Mouse (Mus musculus): ENCODE measurements around the gene Abcc3.

The Abcc3 gene

DNA sequence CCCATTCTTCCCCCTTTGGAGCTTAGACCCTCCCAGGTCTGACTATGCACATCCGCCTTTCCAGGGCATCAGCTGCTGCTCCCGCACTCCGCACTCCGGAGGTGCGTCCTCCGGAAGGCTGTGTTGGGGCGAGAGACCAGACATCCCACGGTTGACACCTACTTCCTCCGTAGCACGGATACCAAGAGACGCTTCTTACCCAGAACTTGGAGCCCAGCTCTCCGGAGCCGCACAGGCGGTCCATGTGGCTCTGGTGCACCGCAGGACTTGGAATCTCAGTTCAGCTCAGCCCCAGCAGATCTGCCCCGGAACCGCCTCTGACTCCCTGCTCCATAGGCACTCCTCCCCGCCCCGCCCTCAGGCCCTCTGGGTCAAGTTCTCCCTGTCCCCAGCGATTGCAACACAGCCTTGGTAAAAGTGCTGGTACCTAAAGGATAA, at the start of gene Abcc3:
Gene Abcc3, minus strand, starts transcription at position 326 of the 438 bp plus-strand sequence.
- DNase-seq (ENCODE audit: low spot score in 2 of 2), result peak; percentile 24 to 26

DNA sequence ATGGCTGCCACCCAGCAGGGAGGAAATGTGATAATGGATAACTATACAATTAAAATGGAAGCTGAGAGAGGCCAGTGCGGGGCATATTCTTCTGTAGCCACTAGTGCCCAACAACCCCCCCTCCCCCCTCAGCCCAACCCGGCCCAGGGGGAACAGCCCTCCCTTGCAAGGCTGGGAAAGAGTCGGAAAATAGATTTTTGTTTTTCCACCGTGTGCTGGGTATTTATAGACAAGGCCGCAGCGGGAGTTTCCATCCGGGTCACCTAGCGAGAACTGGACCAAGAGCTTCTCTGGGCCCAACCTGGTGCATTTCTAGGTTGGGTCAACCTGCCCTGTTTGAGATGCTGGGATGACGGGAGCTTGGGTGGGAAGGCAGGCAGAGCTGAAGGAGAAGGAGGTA, 49.0 kb upstream of the Abcc3 start:
- DNase-seq (ENCODE audit: low spot score in 2 of 2), result no peak

DNA sequence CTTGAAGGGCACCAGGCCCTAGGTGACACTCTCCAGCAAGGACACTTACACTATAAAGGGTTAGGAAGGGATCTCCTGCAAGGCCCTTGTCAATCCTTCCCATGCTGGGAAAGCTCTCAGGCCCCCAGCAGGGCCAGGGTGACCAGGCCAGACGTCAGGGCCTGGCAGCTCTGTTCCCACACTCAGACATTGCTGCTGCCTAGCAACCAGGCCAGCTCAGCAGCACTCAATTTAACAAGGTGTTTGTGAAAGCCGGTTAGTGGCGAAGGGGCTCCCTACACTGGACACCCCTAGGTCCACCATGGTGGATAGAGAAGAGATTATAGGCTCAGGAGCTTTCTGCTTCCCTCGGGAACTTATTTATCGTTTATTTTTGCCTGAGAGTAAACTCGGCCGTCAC, 48.3 kb upstream of the Abcc3 start:
- DNase-seq (ENCODE audit: low spot score in 2 of 2), result no peak

DNA sequence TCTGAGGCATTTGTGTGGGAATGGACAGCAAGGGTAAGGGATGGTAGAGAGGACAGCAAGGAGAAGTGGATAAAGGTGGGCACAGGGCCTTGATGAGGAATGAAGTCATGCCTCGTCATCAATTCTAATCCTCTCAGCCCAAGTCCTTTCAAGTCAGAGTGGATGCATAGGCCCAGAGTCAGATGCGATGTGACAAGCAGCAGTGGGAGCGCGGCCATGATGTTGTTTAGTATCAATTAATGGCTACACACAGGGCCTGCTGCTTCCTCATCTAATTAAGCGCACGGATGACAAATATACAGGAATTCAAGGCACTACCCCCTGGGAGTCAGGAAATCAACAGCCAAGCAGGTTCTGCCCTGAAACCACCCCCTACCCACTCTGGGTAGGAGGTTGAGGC, 47.6 kb upstream of the Abcc3 start:
- no peak for DNase-seq (ENCODE audit: low spot score in 2 of 2)

DNA sequence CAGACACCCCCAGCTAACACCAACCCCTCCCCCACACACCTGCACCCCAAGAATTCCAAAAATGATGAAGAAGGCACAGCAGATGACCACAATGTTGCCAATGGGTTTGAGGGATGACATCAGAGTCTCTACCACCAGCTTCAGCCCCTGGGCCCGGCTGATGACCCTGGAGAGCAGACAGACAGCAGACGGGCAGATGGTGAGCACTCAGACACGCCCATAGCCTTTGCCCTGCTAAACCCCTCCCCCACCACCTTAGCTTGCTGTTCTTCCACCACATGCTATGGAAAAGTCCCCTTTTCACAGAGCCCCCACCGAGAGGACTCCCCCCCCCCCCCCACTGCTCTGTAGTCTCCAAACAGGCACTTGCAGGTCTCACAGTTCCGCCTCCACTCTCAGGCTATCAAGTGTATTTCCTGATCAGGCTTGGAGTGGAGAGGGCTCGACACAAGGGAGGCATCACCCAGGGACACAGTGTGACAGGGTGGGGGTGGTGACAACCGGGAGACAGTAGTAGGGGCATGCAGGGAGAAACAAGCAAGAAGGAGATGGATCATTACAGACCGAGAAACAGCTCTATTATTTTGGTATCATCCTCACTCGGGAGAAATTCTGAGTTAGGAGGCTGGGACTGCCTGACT, 36.3 kb upstream of the Abcc3 start:
- DNase-seq (ENCODE audit: low spot score in 2 of 2), result no peak

DNA sequence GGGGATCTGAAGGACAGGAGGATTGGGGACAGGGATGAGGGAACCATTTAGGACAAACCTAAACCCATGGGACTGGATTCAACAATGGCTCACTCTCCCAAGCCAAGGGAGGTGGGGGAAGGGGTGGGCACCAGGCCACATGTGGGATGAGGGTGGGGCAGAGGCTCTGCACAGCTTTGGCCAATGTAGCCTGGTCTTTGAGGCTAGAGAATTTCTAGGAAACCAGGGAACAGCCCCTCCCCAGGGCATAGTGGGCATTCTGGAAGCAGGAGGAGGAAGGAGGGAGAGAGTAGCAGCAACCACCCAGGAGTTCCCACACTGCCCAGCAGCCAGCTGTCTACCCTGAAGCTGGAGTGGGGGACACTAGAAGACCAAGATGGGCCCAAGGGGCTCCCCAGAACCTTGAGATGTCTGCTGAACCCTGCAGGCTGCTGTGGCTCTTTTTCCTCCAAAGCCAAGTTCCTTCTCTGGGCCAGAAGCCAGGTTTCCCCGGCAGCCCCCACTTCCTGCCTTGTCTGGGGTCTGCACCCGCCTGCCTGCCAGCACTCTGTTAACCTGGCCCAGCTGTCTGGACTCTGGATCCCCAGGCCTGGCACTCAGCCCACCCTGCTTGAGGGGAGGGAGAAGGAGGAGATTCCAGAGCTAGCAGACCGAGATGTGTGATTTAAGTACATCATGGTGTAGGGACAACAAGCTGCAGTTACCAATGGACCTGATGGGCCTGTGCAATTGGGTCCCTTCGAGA, 35.5 kb upstream of the Abcc3 start:
- DNase-seq (ENCODE audit: low spot score in 2 of 2), result no peak

DNA sequence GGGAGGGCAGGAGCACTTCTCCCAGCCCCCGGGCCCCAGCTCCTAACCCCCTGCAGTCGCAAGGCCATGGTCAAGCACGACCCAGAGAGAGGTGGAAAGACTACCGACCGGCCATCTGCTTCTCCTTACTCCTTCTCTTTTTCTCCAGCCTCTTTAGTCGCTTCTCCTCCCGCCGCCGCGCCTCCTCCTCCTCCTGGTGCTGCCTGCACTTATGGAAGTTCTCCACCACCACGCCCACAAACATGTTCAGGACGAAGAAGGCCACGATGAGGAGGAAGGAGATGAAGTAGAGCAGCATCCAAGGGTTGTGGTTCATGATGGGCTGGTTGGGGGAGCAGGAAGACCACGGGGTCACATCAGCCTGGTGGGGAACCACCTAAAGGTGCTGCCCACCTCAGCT, 32.9 kb upstream of the Abcc3 start:
- DNase-seq (ENCODE audit: low spot score in 2 of 2), result no peak

DNA sequence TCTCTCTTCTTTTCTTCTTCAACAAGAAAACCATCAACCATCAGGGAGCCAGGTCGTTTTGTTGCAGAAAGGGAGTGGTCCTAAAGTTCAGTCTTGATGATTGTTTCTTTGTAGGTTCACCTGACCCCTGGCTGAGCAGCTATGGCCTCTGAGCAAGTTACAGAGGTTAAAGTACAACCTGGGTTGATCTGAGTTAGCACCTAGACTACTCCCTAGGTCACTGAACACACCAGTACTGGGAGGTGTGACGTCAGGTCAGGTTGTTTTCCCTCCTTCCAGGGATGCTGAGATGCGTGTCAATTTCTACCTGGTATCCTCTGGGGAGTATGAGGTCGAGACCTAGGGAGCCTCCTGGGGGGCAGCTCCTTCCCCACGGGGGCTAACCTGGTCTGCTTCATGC, 32.4 kb upstream of the Abcc3 start:
- no peak for DNase-seq (ENCODE audit: low spot score in 2 of 2)

DNA sequence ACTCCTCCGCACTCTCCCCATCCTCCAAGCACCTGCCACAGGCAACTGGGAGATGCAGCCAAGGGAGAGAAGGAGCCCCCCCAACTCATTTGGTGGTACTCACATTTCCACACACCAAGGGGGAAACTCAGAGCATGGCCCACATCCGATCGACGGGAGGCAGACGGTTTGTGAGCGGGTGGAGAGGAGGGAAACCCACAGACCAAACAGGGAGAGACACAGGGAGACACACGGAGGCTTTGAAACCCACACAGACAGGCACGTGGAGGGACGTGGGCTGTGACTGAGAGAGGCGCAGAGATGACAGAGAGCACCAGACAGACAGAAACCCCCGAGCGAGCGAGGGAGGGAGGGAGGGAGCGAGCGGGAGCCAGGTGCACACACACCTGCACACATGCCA, 31.6 kb upstream of the Abcc3 start:
- no peak for DNase-seq (ENCODE audit: low spot score in 2 of 2)

DNA sequence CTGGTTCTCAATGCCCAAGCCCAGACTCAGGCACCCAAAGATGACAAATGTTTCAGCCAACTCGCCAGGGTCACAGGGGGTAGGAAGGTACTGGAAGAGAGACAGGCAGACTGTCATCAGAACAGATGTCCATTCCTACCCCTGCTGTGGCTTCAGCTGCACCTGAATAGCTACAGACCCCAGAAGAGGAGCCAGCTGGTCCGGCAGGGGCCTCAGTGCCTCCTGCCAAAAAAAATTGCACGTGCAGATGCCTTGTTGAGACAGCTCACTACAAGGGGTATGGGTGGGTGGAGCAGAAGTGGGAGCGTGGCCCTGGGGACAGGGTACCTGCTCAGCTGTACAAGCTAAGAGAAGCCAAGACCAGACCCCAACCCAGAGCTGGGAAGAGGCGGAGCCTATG, 31.1 kb upstream of the Abcc3 start:
- no peak for DNase-seq (ENCODE audit: low spot score in 2 of 2)

DNA sequence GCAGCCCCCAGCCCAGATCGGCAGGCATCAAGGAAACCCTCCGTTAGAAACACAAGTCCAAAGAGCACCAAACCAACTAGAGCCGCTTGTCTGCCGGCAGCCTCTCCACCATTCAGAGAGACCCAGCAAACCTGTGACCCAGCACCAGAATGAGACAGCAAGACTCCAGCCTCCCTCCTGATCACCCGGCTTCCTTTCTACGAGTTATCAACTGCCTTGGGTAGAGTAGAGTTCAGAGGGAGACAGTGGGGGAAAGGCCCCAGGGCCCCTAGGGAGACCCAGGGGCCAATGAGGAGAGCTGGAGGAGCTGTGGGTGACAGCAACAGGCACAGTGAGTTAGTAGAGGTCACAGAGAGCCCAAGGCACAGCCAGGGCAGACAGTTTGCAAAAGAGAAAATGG, 28.2 kb upstream of the Abcc3 start:
- DNase-seq (ENCODE audit: low spot score in 2 of 2), result no peak

DNA sequence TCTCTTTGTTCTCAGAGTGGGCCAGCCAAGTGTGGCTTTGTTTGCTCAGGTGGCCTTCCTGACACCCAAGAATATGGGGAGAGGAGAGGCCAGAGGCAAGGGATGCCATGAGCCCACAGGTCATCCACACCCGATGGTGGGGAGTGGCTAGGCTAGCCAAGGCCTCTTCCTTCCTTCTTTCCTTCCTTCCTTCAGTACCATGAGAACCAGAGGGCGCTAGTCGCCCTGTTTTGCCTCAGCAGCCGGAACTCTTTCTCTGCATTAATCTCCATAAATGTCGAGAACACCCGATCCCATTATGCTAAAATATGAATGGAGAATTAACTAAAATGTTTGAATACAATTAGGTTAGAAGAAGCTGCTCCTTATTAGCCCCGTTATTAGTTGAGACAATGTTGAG, 27.5 kb upstream of the Abcc3 start:
- no peak for DNase-seq (ENCODE audit: low spot score in 2 of 2)

DNA sequence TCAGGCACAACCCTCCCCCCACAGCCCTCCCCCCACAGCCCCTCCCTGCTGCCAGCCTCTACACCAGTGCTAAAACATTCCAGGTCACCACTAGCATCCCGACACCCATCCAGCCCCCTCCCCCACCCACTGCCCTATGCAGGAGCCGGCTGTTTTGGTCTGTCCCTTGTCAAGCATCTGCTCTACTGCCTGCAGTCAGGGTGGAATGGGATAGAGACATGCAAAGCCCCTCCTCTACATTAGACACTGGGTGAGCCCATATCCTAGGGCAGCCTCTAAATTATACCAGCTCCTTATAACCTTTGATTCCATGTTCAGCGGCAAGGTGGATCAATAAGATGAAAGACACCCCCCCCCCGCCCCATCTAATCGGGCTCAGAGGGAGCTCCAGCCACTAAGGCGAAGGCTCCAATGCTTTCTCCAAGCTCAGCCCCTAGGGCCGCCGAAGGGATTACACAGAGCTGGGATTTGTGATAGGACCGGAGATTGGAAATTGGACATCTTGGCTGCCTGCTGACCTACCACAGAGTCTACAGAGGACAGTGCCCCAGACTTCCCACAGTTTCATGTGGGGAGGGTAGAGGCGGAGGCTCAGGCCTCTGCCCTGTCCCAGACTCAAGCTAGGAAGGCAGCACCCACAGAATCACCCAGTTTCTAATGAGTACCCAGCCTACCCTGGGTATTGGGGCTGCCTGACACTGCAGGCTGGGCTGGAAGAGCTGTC, 26.4 kb upstream of the Abcc3 start:
- no peak for DNase-seq (ENCODE audit: low spot score in 2 of 2)

DNA sequence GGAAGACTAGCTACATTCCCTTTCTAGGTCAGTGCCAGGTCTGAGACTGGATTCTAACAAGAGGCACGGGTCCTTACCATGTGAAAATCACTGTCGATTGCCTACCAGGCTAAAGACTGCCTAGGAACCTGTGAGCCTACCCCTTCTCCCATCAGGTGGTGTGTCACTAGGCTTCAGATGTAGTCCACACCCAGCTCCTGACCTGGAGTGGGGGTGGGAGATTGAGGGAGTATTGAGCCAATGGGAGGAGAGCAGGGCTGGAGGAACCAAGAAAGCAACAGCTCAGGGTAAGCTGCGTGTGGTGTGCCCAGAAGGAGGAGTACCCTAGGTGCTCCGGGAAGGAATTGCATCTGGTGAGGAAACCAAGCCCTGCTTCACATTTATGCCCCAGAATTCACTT, 21.2 kb upstream of the Abcc3 start:
- no peak for DNase-seq (ENCODE audit: low spot score in 2 of 2)

DNA sequence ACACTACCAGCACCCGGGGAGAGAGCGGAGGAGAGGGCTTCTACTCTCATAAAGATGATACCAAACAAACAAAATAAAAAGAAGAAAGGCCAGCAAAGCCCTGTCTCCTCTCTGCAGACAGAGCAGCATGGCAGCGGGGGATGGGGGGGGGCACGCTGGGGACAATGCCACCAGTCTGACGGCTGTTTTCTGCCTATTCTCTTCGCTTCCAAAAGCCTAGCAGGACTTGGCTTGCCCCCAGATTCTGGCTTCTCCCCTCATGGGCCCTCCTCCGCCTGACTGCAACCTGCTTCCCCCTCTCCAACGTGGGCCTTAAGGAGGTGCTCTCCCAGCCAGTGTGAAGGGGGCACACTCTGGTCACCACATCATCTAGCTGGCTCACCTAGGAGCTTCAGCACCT, 20.7 kb upstream of the Abcc3 start:
- DNase-seq (ENCODE audit: low spot score in 2 of 2), result no peak

DNA sequence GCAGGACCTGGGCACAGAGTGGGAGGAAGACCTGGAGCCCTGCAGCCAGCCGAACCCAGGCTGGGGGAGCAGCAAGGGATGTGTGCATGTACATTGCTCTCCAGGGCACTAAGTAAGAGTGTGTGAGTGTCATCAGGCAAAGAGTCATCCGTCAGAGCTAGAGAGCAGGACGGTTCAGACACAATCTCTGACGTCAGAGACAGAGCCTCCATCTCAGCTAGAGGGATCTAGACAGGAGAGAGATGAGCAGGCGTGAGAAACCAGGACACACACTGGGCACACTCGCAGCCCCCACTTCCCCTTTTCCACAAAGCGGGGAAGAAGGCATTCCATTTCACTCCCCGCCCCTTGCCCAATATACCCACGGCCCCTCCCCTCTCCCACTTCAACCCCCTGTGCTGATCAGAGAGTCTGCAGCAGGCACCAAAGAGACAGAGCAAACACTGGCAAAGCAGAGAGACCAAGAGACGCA, 20.2 kb upstream of the Abcc3 start:
- no peak for DNase-seq (ENCODE audit: low spot score in 2 of 2)

DNA sequence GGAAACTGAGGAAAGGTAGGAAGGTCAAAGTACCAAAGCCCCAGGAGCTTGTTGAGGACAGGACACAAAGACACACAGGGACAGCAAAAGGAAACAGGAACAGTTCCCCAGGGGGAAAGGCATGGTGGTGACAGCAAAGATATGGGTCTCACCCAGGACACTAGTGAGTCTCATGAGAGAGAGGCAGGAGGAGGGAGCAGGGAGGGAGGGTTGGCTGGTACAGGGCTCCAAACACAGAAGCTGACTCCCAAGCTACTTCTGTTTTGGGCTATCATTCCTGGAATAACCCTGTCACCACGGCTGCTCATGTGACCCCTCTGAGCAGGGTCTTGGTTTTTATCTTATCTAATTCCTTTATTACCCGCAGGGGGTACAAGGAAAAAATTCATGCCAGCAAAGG, 19.8 kb upstream of the Abcc3 start:
- DNase-seq (ENCODE audit: low spot score in 2 of 2), result no peak

DNA sequence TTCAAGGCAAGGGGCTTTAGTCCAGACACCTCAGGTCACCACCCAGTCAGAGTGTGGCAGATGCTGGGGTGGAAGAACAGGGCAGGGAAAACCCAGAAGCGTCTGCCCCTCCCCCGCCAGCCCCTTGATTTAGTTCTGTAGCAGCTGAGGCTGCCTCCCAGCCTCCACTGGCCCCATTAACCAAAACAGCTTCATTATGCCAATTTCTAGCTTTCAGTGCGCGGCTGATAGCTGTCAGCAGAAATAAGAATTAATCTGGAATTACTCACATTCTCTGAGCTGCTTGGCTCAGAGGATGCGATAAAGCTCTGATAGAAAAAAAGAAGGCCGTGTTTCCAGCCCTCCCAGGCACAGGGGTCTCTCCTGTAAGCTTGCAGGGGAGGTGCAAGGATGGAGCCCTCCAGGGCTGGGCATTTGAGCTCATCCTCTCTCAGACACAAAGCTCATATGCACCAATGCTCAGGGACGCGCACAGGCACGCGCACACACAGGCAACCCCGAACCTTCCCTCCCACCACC, 15.1 kb upstream of the Abcc3 start:
- DNase-seq (ENCODE audit: low spot score in 2 of 2), result no peak

DNA sequence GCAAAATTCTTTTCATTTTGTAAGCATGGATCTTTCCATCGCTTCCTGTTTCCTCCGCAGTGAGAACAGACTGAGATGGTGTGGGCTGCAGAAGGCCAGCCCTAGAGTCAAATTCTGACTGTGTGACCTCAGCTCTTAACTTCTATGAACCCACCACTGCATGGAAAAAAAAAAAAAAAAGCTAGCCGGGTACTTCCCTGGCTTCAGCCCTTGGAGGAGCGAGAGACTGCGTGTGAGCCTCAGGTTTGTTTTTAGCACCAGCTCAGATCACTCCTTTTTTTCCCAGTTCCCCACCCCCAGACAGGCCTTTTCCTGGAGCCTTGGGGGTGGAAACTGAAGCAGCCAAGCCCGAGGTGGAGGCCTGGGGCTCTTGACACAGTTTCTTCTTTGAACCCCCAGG, 12.6 kb upstream of the Abcc3 start:
- no peak for DNase-seq (ENCODE audit: low spot score in 2 of 2)

DNA sequence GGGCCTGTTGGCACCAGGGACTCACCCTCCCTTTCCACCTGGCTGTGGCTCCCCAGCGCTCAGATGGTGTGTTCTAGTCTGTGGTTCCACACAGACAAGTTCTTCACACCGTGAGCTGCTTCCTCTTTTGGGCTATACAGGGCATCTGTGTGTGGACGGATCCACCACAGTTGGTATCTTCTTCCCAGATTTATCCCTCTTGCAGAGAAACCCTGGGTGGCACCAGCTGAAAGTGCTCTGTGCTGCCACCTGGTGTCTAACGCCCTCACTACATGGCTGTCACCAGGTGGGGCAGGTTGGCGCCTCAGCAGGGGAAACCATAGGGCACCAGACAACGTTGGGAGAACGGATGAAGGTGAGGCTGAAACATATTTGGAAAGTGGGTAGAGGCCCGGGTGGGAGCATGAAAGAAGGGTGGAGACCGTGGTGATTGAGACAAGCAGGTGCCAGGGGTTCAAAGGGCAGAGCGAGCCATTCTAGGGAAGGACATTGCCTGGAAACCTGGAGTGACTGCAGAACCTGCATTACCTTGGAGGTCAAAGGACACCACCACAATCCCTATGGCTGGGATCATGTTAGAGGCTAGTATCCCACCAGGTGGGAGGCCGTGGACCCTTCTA, 12.0 kb upstream of the Abcc3 start:
- peak; percentile 48 to 49 for DNase-seq (ENCODE audit: low spot score in 2 of 2)

DNA sequence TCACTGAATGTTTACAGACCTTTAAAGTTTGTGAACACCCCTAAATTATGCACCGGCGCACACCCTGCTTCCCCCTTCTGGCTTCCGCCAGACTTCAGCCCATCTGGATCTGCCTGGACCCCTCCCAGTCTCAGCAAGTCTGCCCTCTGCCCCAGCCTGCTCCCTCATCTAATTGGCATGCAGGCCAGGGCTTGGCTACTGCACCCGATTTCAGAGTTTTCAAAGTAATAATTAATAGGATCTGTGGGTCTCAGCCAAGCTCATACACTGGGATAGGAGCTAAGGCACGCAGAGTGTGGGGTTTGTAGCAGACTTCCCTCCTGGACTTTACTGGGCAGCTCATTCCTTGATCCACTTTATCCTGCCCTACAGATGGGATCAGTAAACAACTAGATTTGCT, 11.4 kb upstream of the Abcc3 start:
- no peak for DNase-seq (ENCODE audit: low spot score in 2 of 2)

DNA sequence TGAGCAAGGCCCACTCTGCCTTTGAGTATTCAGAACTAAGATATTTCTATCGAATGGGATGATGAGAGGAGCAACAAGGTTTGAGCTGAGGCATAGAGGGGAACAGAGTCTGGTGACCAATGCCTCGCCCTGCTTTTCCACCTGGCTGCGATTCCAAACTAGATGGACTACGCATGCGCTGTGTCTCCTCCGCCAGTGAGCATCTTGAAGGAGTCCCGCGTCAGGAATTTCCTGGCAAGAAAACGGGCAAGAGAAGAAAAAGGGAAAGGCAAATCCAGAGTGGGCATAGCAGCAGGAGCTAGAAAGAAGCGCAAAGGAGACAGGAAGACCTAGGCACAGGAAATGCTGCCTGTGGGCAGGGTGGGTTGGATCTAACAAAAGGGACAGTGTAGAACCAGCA, 11.0 kb upstream of the Abcc3 start:
- no peak for DNase-seq (ENCODE audit: low spot score in 2 of 2)

All from spleen, postnatal 36 days (tissue).